1 mouse cellular context compared by ENCODE assay signal in genomic region chr11:109650788-109651565, GRCm38 (mm10).
TF ChIP-seq lines count a peak whose summit lies in the region.

No protein-coding gene starts in this region.

TF ChIP-seq in CH12.LX, 34 proteins besides CTCF, POLR2A, EP300 and RAD21 (continued from another document):
- peak; percentile 95 for TF ChIP-seq ZMIZ1 (IDR thresholded peaks at IDR 0.05; ENCODE audit: low read depth, low read length)
- TF ChIP-seq IRF4 (IDR thresholded peaks at IDR 0.05; ENCODE audit: low read depth, low read length), result no peak; the same call in 1 of the 2 replicates
- TF ChIP-seq JUND (conservative IDR thresholded peaks at IDR 0.05; ENCODE audit: low read depth, low read length), result no peak
- TF ChIP-seq USF2 (conservative IDR thresholded peaks at IDR 0.05; ENCODE audit: low read depth, low read length), result no peak
- no peak for TF ChIP-seq GABPA (IDR thresholded peaks at IDR 0.05; ENCODE audit: insufficient replicate concordance, low read depth, low read length)
- 0 out of 2 replicates have a peak, but pooled peaks have one; percentile 54 for TF ChIP-seq KAT2A (IDR thresholded peaks at IDR 0.05; ENCODE audit: insufficient replicate concordance, low read length)
- TF ChIP-seq MXI1 (IDR thresholded peaks at IDR 0.05; ENCODE audit: low read depth, low read length), result no peak
- no peak for TF ChIP-seq MAFK (IDR thresholded peaks at IDR 0.05; ENCODE audit: insufficient replicate concordance, low read length)
- no peak for TF ChIP-seq ETS1 (conservative IDR thresholded peaks at IDR 0.05; ENCODE audit: low read depth, low read length)
- peak; percentile 78 for TF ChIP-seq NELFE (IDR thresholded peaks at IDR 0.05; ENCODE audit: low read depth, low read length)
- TF ChIP-seq E2F4 (IDR thresholded peaks at IDR 0.05; ENCODE audit: insufficient replicate concordance, low read depth, low read length), result no peak
- TF ChIP-seq ELF1 (IDR thresholded peaks at IDR 0.05; ENCODE audit: low read depth, low read length), result peak; percentile 63
- no peak; the same call in 1 of the 2 replicates for TF ChIP-seq SMC3 (IDR thresholded peaks at IDR 0.05; ENCODE audit: low read depth, low read length)
